Mouse (Mus musculus): ENCODE measurements at regions not wholly inside any gene's neighbourhood (a gene's known extent, or its start where the extent isn't known, plus 50 kb on each side); places are given as distances from the start of the nearest gene placed in this dataset.

DNA sequence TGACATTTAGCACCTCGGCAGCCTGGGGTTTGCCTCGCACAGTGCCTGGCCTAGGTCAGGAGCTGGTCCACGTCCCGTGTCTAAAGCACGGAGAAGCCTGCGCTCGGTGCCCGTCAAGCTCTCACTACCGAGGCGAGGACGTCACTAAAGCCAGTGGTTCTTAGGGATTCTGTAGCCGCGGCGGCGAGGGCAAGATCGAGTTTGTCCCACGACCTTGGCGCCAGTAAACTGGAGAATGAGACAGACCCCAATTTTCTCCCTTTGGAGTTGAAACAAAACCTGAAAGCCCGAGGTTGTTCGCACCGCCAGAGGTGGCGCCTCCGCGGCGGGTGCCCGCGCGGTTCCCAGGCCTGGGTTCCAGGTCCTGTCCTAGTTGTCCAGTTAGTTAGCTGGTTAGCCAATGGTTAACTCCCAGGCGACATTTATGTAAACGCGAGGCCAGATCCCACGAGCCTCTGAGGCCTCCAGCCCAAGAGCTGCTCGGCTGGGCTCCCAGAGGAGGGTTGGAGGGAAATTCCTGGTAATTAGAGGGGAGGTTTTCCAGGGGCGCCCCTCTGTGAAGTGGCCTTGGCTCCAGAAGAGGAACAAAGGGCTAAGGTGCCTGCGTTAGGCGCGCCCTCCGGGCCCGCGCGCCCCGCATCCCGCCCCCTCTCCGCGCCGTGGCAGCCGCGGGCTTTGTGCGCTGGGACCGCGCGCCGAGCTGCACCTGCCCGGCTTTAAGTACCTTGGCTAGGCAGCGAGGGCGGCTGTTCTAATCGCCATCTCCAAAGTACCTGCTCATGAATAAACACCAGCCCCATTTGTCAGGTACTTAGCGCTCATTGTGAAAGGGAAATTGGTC, 74.0 kb downstream of the Rhcg start:
- H3K4me2 ChIP-seq (ENCODE audit: low read depth, low read length, poor library complexity, severe bottlenecking): peak overlapping the region; percentile 49
- H3K27ac ChIP-seq (ENCODE audit: low read depth, low read length): peak overlapping the region; percentile 70
- peaks cover 5% of the 10 kb centered on the region; the same call in 1 of the 2 replicates for H3K4me1 ChIP-seq (ENCODE audit: insufficient read depth, low read length)
- DNase-seq (ENCODE audit: low spot score) (peak; percentile 49), ATAC-seq (ENCODE audit: low FRiP score) (0 out of 2 replicates have a peak, but pooled peaks have one; percentile 48)
- peak overlapping the region; percentile 31 for H3K4me3 ChIP-seq (ENCODE audit: low read depth, low read length)
- no peaks in the 10 kb centered on the region for H3K9me3 ChIP-seq (ENCODE audit: low read length)
- no peaks in the 10 kb centered on the region for H3K36me3 ChIP-seq (ENCODE audit: insufficient read depth, low read length)
- TF ChIP-seq CTCF (IDR thresholded peaks at IDR 0.05): peak; percentile 28
- peaks cover 25% of the 10 kb centered on the region for H3K27me3 ChIP-seq (ENCODE audit: insufficient read depth, low read length)
- 2% methylated on average over 56 of the region's 58 CpGs for WGBS
- peak overlapping the region; percentile 34 for H3K9ac ChIP-seq (replicated peaks; ENCODE audit: low read length, poor library complexity, severe bottlenecking)

DNA sequence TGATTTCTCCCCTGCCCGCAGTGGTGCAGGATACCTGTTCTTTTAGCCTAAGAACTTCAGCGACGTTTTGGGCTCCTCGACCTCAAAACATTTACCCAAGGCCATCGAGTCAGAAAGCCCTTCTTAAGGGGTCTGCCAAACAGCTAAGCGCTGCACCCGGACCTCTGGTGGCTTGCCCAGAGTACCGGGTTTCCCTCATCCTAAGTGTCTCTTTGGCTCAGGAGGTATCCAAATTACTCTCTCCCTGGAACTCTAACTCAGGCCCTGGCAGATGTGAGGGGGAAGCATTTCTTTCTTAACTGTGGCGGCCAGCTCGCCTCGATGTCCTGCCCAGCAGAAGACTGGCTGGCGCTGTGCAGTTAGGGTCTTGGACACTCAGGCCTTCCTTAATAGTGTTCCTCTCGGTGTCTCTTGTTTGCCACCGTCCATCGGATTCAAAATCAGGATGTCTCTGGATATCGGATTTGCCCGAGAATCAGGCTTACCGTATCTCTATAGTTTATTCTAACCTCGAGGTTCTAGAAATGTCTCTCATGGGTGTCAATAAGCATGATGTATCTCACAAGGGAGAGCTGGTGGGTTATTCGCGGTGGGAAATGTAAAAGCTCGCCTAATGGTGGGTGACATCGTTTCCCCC, 75.0 kb downstream of the Rhcg start:
- H3K4me1 ChIP-seq (ENCODE audit: insufficient read depth, low read length): peaks cover 5% of the 10 kb centered on the region; the same call in 1 of the 2 replicates
- 19% methylated on average over 23 of the region's 23 CpGs for whole genome bisulfite sequencing
- no peaks in the 10 kb centered on the region for H3K36me3 ChIP-seq (ENCODE audit: insufficient read depth, low read length)
- H3K4me3 ChIP-seq (ENCODE audit: low read depth, low read length): no peak overlapping the region
- H3K27me3 ChIP-seq (ENCODE audit: insufficient read depth, low read length): peaks cover 32% of the 10 kb centered on the region
- DNase-seq (ENCODE audit: low spot score): no peak
- H3K9ac ChIP-seq (replicated peaks; ENCODE audit: low read length, poor library complexity, severe bottlenecking): no peak overlapping the region
- no peak for TF ChIP-seq CTCF (IDR thresholded peaks at IDR 0.05)
- H3K27ac ChIP-seq (ENCODE audit: low read depth, low read length): peak overlapping the region; percentile 70
- H3K4me2 ChIP-seq (ENCODE audit: low read depth, low read length, poor library complexity, severe bottlenecking): no peak overlapping the region
- no peak for ATAC-seq (ENCODE audit: low FRiP score)
- no peaks in the 10 kb centered on the region for H3K9me3 ChIP-seq (ENCODE audit: low read length)

DNA sequence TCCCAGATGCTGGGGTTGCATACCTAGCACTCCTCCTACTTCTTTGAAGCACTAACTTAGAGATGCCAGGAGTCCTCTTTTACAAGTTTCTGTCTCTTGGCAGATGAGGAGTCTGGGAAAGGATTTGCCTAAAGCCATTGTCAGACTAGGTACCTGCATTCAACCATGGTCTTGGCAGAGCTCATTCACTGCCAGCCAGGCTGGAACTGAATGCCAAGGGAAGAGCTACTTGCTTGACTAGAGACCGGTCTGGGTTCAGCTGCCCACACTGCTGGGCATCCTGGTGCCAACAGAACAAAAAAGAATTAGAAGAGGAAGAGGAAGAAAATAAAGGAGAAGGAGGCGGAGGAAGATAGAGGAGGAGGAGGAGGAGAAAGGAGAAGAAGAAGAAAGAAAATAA, 74.1 kb upstream of the Polg start:
- Histone ChIP-seq H3K27me3 (ENCODE audit: insufficient read depth, low read length) (peaks cover 28% of the 10 kb centered on the region), H3K4me3 (ENCODE audit: low read depth, low read length) (no peak overlapping the region), H3K4me2 (ENCODE audit: low read depth, low read length, poor library complexity, severe bottlenecking) (no peak overlapping the region), H3K9me3 (ENCODE audit: low read length) (no peaks in the 10 kb centered on the region), H3K4me1 (ENCODE audit: insufficient read depth, low read length) (peaks cover 12% of the 10 kb centered on the region; the same call in 1 of the 2 replicates), H3K36me3 (ENCODE audit: insufficient read depth, low read length) (no peaks in the 10 kb centered on the region), H3K9ac (replicated peaks; ENCODE audit: low read length, poor library complexity, severe bottlenecking) (no peak overlapping the region), H3K27ac (ENCODE audit: low read depth, low read length) (no peak overlapping the region)
- 43% methylated on average over 2 of the region's 2 CpGs for WGBS
- no peak for TF ChIP-seq CTCF (IDR thresholded peaks at IDR 0.05)
- ATAC-seq (ENCODE audit: low FRiP score): no peak
- DNase-seq (ENCODE audit: low spot score): no peak

GRCm38 (mm10) chr7:79539426-79539825, 73.3 kb upstream of the Polg start:
- Histone ChIP-seq H3K4me3 (ENCODE audit: low read depth, low read length) (no peak overlapping the region), H3K27me3 (ENCODE audit: insufficient read depth, low read length) (peaks cover 25% of the 10 kb centered on the region), H3K27ac (ENCODE audit: low read depth, low read length) (no peak overlapping the region), H3K36me3 (ENCODE audit: insufficient read depth, low read length) (no peaks in the 10 kb centered on the region), H3K4me2 (ENCODE audit: low read depth, low read length, poor library complexity, severe bottlenecking) (no peak overlapping the region), H3K9ac (replicated peaks; ENCODE audit: low read length, poor library complexity, severe bottlenecking) (no peak overlapping the region), H3K9me3 (ENCODE audit: low read length) (no peaks in the 10 kb centered on the region), H3K4me1 (ENCODE audit: insufficient read depth, low read length) (peaks cover 12% of the 10 kb centered on the region; the same call in 1 of the 2 replicates)
- no peak for ATAC-seq (ENCODE audit: low FRiP score)
- WGBS: 34% methylated on average over 3 of the region's 3 CpGs
- TF ChIP-seq CTCF (IDR thresholded peaks at IDR 0.05): no peak
- DNase-seq (ENCODE audit: low spot score): no peak

GRCm38 (mm10) chr7:79536157-79536641, 70.0 kb upstream of the Polg start:
- Histone ChIP-seq H3K27me3 (ENCODE audit: insufficient read depth, low read length) (peaks cover 26% of the 10 kb centered on the region), H3K36me3 (ENCODE audit: insufficient read depth, low read length) (no peaks in the 10 kb centered on the region), H3K4me1 (ENCODE audit: insufficient read depth, low read length) (0 out of 2 replicates have a peak, but pooled peaks cover 7% of the 10 kb centered on the region), H3K9ac (replicated peaks; ENCODE audit: low read length, poor library complexity, severe bottlenecking) (peak overlapping the region; percentile 72), H3K4me2 (ENCODE audit: low read depth, low read length, poor library complexity, severe bottlenecking) (peak overlapping the region; percentile 98), H3K27ac (ENCODE audit: low read depth, low read length) (peak overlapping the region; percentile 74), H3K9me3 (ENCODE audit: low read length) (no peaks in the 10 kb centered on the region), H3K4me3 (ENCODE audit: low read depth, low read length) (peak overlapping the region; percentile 47)
- peak; percentile 66 for TF ChIP-seq CTCF (IDR thresholded peaks at IDR 0.05)
- ATAC-seq (ENCODE audit: low FRiP score) (peak; percentile 72), DNase-seq (ENCODE audit: low spot score) (peak; percentile 83)
- 1% methylated on average over 26 of the region's 27 CpGs for WGBS

Measured in midbrain, postnatal 0 days (tissue).